Mouse (Mus musculus) heart, postnatal 4 days (tissue): Measurements from ENCODE around the gene Sbf2. TPM values are rescaled to one million over a fixed set of nuclear protein-coding genes. Genes with fewer than 3 reads are reported as not detected.
A peak's percentile ranks its signal among the peaks of the same experiment; 100 is the strongest.
"Not testable (repeated sequence)": the region's sequence is repeated elsewhere in the genome, so short reads cannot be mapped to it uniquely, and the experiment has no call there.

Experiments
- DNase-seq: peaks from one replicate; pipeline ENCODE4 v3.0.0; 2021
- total RNA-seq, 2 experiments: library from RNA; stranded (reverse); gene quantifications; 2 replicates each; pipeline ENCODE4 v1.2.3; 2021

The Sbf2 gene
- 10 to 100 TPM; 68.4 to 70.1 TPM for total RNA-seq

- DNase-seq: peak; percentile 85
Measured at GRCm38 (mm10) chr7:110614133-110615063, at the start of gene Sbf2. TSS of gene Sbf2 (minus strand) at chr7:110614922.

DNA sequence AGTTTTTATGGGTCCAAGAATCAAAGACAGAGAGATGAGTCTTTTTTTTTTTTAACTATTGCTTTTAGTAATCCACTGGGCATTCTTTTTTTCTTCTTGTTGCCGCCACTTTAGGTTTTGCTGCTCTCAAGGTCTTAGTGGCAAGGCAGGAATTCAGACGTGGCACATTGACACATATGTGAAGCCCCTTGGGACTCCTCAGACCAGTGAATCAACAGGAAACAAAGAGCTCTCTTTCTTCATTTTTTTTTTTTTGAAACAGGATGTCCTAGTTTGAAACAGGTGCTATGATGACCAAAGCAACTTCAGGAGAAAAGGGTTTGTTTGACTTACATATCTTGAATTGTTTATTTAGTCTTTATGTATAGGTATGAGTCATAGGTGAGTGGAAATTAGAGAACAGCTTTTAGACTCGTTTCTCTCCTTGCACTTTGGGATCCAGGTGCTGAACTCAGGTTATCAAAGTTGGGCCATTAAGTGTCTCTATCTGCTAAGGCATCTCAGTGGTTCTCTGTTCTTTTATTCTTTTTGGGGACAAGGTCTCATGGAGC, 43.7 kb upstream of the Sbf2 start:
- DNase-seq: no peak

DNA sequence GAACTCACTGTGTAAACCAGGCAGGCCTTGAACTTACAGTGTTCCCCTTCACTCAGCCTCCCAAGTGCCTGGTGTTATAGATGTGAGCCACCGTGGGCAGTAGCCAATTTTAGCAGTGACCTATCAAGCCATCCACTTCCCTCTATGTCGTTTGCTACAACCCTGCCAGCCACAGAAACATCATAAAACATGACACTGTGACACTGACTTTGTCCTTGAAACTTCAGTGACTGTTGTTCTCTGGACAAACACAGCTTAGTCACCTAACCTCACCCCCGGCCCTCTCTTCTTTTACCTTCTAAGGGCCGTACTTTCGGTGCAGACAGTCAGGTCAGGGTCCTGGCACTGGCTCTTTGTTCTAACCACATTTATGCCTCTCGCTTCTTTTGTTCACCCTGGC, 41.2 kb upstream of the Sbf2 start:
- DNase-seq: no peak

DNA sequence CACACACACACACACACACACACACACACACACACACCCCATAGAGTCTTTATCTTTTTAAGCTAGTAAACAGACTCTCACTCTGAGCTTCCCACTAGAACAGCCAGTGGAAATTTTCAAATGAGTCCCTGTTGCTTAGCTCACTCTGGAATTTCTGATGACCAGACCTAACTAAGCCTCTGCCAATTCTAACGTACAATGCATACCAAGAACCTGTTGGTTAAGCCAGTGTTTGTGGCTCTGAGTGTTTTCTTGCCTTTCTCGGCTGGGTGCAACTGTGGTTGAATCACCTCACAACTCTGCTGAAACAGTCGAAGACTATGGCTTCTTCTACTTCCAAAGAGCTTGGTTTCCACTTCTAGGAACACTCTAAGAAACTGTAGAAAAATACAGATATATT, 40.5 kb upstream of the Sbf2 start:
- no peak for DNase-seq

GRCm38 (mm10) chr7:110651091-110651490, 36.4 kb upstream of the Sbf2 start:
- DNase-seq: peak; percentile 42

DNA sequence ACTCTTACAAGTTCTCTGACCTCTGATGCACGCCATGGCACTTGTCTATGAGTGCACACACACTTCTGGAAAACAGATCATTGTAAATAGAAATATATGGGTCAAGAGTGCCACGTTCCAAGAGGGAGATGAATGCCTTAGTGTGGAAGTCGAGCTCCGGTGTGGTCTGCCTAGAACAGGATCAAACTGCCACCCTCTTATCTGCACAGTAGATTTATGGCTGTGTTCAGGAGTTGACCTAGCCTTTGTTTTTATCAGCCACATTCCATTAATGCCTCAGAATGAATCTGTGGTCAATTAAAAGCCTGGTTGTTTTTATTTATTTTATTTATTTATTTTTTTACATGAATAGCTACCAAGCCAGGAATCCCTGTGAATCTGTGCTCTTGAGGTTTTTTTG, 35.8 kb upstream of the Sbf2 start:
- no peak for DNase-seq

GRCm38 (mm10) chr7:110649133-110649987, 34.6 kb upstream of the Sbf2 start:
- DNase-seq: no peak

- DNase-seq: peak; percentile 57
Measured at GRCm38 (mm10) chr7:110648455-110649085, 33.8 kb upstream of the Sbf2 start.

- DNase-seq: no peak
Measured at GRCm38 (mm10) chr7:110647559-110648454, 33.1 kb upstream of the Sbf2 start.

- DNase-seq: no peak
Measured at GRCm38 (mm10) chr7:110646611-110647407, 32.1 kb upstream of the Sbf2 start.

GRCm38 (mm10) chr7:110645859-110646258, 31.1 kb upstream of the Sbf2 start:
- DNase-seq: no peak

- DNase-seq: peak; percentile 73
Measured at GRCm38 (mm10) chr7:110645311-110645710, 30.6 kb upstream of the Sbf2 start.

DNA sequence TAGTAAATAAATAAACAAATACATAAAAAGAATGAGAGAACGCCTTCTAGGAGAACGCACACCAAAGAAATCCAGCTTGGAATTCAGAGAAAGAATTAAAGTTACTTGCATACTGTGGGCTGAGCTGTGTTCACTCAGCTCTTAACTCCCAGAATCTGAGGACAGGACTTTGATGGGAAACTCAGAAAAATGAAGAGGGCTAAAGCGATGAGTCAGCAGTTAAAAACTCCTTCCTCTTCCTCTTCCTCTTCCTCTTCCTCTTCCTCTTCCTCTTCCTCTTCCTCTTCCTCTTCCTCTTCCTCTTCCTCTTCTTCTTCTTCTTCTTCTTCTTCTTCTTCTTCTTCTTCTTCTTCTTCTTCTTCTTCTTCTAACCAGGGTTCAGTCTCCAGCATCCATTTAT, 25.2 kb upstream of the Sbf2 start:
- DNase-seq: not testable (repeated sequence)

GRCm38 (mm10) chr7:110639291-110639915, 24.7 kb upstream of the Sbf2 start:
- no peak for DNase-seq

DNA sequence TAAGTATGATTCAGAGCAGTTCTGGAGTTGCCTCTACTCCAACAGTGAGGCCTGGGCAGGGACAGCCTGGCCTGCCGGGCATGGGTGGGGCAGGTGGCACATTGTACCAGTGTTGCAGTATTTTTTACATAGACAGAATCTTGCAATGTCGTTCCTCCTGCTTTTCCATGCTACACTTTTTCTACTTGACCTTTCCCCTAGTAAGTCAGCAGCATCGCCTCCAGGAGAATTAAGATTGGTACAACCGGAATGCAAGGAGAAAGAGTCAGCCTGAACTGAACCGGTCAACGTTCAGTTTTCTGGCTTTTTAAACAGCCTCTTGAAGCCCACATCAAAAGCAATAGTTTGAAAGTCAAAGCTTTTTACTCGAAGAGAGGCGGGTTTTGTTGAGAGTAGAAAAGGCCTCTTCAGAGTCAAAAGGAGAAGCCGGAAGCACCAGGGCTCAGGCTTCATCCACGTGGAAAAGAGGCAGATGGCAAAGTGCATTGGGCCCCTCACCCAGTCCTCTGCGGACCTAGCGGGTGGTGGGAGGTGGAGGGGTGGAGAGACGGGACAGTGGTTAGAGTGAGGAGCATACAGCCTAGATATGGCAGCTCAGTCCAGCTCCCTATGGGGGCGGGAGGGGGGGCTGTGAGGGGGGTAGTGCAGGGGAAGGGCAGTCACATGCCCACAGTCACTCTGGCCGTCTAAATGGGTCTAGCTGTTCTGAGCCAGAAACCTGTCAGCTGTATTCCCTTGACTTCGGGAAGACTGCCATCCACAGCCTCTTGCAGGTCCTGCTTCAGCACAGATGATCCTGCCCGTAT, 23.8 kb upstream of the Sbf2 start:
- peak; percentile 44 for DNase-seq

- DNase-seq: no peak
Measured at GRCm38 (mm10) chr7:110636559-110636958, 21.8 kb upstream of the Sbf2 start.

DNA sequence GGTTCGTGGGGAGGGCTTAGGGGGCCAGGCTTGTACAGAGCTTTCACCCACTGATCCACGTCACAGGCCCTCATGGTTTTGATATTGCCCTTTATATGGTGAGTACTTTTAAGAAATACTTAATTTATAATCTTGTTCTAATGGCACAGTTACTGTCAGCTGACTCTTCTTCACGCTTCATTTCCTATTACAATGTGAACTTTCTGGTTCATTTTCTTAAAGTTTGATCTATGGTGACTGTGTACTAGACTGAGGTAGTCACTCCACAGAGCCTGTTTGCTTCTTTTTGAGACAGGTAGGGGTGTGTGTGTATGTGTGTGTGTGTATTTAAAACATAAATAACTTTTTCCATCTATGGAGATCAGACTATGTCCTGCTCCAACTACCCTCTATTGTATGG, 21.2 kb upstream of the Sbf2 start:
- no peak for DNase-seq

GRCm38 (mm10) chr7:110631136-110631888, 16.6 kb upstream of the Sbf2 start:
- no peak for DNase-seq
